Comparison of ENCODE assay signal across 8 mouse cellular contexts in the genomic region with DNA sequence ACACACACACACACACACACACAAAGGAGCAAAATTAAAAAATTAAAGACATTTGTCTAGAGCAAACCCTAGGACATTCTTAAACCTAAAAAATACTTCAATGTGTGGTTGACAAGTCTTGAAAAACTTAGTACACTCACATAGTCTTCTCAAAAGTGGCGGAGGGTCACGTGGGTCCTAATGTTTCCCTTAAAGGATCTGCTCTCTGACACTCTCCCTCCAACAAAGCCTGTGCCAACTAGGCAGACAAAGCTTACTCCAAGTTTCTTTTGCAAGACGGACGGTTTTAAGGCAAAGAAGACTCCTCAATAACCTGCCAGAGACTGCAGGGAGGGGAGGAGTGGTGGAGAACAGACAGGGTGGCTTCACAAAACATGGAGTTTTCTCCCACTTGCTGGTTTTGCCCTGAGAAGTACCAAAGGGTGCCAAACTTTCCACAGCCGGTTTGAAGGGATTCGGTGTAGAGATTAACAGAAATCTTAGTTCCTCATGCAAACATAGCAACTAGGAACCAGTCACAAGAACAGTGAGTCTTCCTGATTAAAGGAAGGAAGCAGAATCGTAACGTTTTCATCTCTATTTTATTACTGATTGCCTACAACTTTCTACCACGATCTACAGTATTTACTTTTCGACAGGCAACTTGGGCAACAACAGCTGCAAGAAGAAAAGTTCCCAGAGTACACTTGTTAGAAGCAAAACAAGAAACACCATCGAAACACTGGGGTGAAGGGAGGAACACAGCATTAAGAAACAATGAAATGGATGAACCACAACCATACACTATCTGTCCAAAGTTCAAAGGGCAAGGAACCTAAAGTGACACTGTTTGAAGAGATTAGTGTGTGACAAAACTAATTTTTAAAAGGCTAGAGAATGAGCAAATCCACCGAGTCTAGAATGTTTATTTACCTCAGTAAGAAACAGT. TPM values are rescaled to one million over a fixed set of nuclear protein-coding genes. Genes with fewer than 3 reads are reported as not detected.
A peak's percentile ranks its signal among the peaks of the same experiment; 100 is the strongest.
DNase-seq lines count a peak whose midpoint lies in the region; ATAC-seq lines count a peak whose summit lies in the region.

No protein-coding gene starts in this region.

- H3K36me3 ChIP-seq in hindbrain, embryonic 13.5 days, result no peaks in the 10 kb centered on the region
- H3K36me3 ChIP-seq in hindbrain, embryonic 12.5 days, result no peaks in the 10 kb centered on the region
- no peaks in the 10 kb centered on the region for H3K36me3 ChIP-seq in embryonic facial prominence, embryonic 10.5 days (replicated peaks)
- no peaks in the 10 kb centered on the region for H3K36me3 ChIP-seq in liver, embryonic 16.5 days (ENCODE audit: control insufficient read depth, insufficient read depth)

- H3K4me1 ChIP-seq in hindbrain, embryonic 13.5 days (replicated peaks), result peaks cover 5% of the 10 kb centered on the region
- H3K4me1 ChIP-seq in hindbrain, embryonic 12.5 days, result no peaks in the 10 kb centered on the region
- H3K4me1 ChIP-seq in embryonic facial prominence, embryonic 10.5 days, result peaks cover 14% of the 10 kb centered on the region; the same call in 1 of the 2 replicates
- peaks cover 40% of the 10 kb centered on the region for H3K4me1 ChIP-seq in liver, embryonic 16.5 days (ENCODE audit: control insufficient read depth, low read depth, low read length)

- H3K27me3 ChIP-seq in hindbrain, embryonic 13.5 days, result no peaks in the 10 kb centered on the region
- no peaks in the 10 kb centered on the region for H3K27me3 ChIP-seq in hindbrain, embryonic 12.5 days
- no peaks in the 10 kb centered on the region for H3K27me3 ChIP-seq in embryonic facial prominence, embryonic 10.5 days (replicated peaks; ENCODE audit: low read depth, poor library complexity, severe bottlenecking)
- no peaks in the 10 kb centered on the region for H3K27me3 ChIP-seq in liver, embryonic 16.5 days (ENCODE audit: control insufficient read depth, insufficient read depth, low read depth, low read length)

- H3K27ac ChIP-seq in hindbrain, embryonic 13.5 days, result no peak overlapping the region
- no peak overlapping the region for H3K27ac ChIP-seq in hindbrain, embryonic 12.5 days
- no peak overlapping the region for H3K27ac ChIP-seq in embryonic facial prominence, embryonic 10.5 days (replicated peaks)
- H3K27ac ChIP-seq in liver, embryonic 16.5 days (ENCODE audit: low read length), result peak overlapping the region; percentile 98

- peak; percentile 16 for DNase-seq in CD4-positive helper T cell, adult 2 months (ENCODE audit: low read depth, low spot score)
- no peak for DNase-seq in embryonic facial prominence, embryonic 10.5 days (ENCODE audit: low spot score)
- DNase-seq in embryo, embryonic 11 days, result no peak
- no peak for DNase-seq in urinary bladder, postnatal 25 days (ENCODE audit: low spot score)
- no peak for DNase-seq in testis, postnatal 14 days (ENCODE audit: low spot score)

- 70% methylated on average over 12 of the region's 12 CpGs for WGBS in hindbrain, embryonic 13.5 days
- WGBS in hindbrain, embryonic 12.5 days, result 75% methylated on average over 12 of the region's 12 CpGs
- 79% methylated on average over 12 of the region's 12 CpGs for WGBS in embryonic facial prominence, embryonic 10.5 days
- 35% methylated on average over 12 of the region's 12 CpGs for WGBS in liver, embryonic 16.5 days (ENCODE audit: insufficient replicate concordance)

- H3K9ac ChIP-seq in hindbrain, embryonic 13.5 days, result no peak overlapping the region
- H3K9ac ChIP-seq in hindbrain, embryonic 12.5 days, result no peak overlapping the region
- H3K9ac ChIP-seq in liver, embryonic 16.5 days (ENCODE audit: low read depth, low read length), result peak overlapping the region; percentile 98

- no peak for ATAC-seq in hindbrain, embryonic 13.5 days (ENCODE audit: low FRiP score)
- no peak for ATAC-seq in hindbrain, embryonic 12.5 days (ENCODE audit: low FRiP score)
- ATAC-seq in liver, embryonic 16.5 days (ENCODE audit: low read depth), result no peak

- peak overlapping the region; percentile 71; the same call in 1 of the 2 replicates for H3K4me2 ChIP-seq in hindbrain, embryonic 13.5 days
- no peak overlapping the region for H3K4me2 ChIP-seq in hindbrain, embryonic 12.5 days (replicated peaks)
- H3K4me2 ChIP-seq in liver, embryonic 16.5 days (ENCODE audit: low read depth, low read length), result peak overlapping the region; percentile 66

- H3K4me3 ChIP-seq in hindbrain, embryonic 13.5 days, result no peak overlapping the region
- H3K4me3 ChIP-seq in hindbrain, embryonic 12.5 days, result no peak overlapping the region
- peak overlapping the region; percentile 88; the same call in 1 of the 2 replicates for H3K4me3 ChIP-seq in embryonic facial prominence, embryonic 10.5 days
- H3K4me3 ChIP-seq in liver, embryonic 16.5 days (ENCODE audit: low read depth, low read length), result peak overlapping the region; percentile 95

- no peaks in the 10 kb centered on the region for H3K9me3 ChIP-seq in hindbrain, embryonic 13.5 days
- H3K9me3 ChIP-seq in hindbrain, embryonic 12.5 days (replicated peaks), result no peaks in the 10 kb centered on the region
- H3K9me3 ChIP-seq in embryonic facial prominence, embryonic 10.5 days, result no peaks in the 10 kb centered on the region
- H3K9me3 ChIP-seq in liver, embryonic 16.5 days (replicated peaks; ENCODE audit: control insufficient read depth, low read length), result no peaks in the 10 kb centered on the region

RNA-seq across cellular contexts. Expression of a gene that starts 1.8 kb away (rescaled TPM):
- 219 TPM in 2 replicates for polyA plus RNA-seq in hindbrain, embryonic 13.5 days (2015; fragmentation: Nextera tagmentation; extraction: Ambion mirVana)
- polyA plus RNA-seq in hindbrain, embryonic 12.5 days (2016; fragmentation: Nextera tagmentation; extraction: Ambion mirVana), result 205 and 210 TPM in 2 replicates
- polyA plus RNA-seq in embryonic facial prominence, embryonic 10.5 days (2016; fragmentation: Nextera tagmentation; extraction: Ambion mirVana), result 158 and 162 TPM in 2 replicates
- polyA plus RNA-seq in liver, embryonic 16.5 days (2015; fragmentation: Nextera tagmentation; extraction: Ambion mirVana), result 154 and 157 TPM in 2 replicates

Comparison
In these comparisons a context has a peak if more than half of its experiments do, and no peak if none do; other contexts are left out.
1. H3K4me3 ChIP-seq: peak in embryonic facial prominence, embryonic 10.5 days (single experiment) and liver, embryonic 16.5 days (single experiment); none in hindbrain, embryonic 13.5 days (single experiment) and hindbrain, embryonic 12.5 days (single experiment).